Mouse (Mus musculus): Measurements from ENCODE around the gene Cd68.

GRCm38 (mm10) chr11:69629802-69630201 is 36.2 kb downstream of the Cd68 start:
- peak; percentile 19 for TF ChIP-seq CTCF (IDR thresholded peaks at IDR 0.05; ENCODE audit: control insufficient read depth, insufficient read depth, low read length)
- TF ChIP-seq POLR2A (IDR thresholded peaks at IDR 0.05; ENCODE audit: borderline replicate concordance, control insufficient read depth, low read depth, low read length), result no peak

Measured in bone marrow, adult 2 months (tissue).